Mouse (Mus musculus) erythroblast, embryonic 14.5 days (primary cell): Measurements from ENCODE around the gene Col1a2. TPM values are rescaled to one million over a fixed set of nuclear protein-coding genes. Genes with fewer than 3 reads are reported as not detected.

Source experiments
- H3K27me3 ChIP-seq: 2 replicates; pipeline ENCODE4 v1.6.1; 2012; ENCODE audit warnings: inconsistent platforms; ENCODE audit not compliant: control insufficient read depth
- H3K36me3 ChIP-seq: 2 replicates; pipeline ENCODE4 v1.6.1; 2012; ENCODE audit warnings: mild to moderate bottlenecking, inconsistent platforms; ENCODE audit not compliant: control insufficient read depth
- H3K4me1 ChIP-seq: 2 replicates; pipeline ENCODE4 v1.6.1; 2012; ENCODE audit warnings: inconsistent platforms; ENCODE audit not compliant: control insufficient read depth
- H3K4me3 ChIP-seq: replicated peaks from 2 replicates; pipeline ENCODE3; 2012; ENCODE audit warnings: moderate library complexity, mild to moderate bottlenecking, inconsistent platforms
- H3K9me3 ChIP-seq: 2 replicates; pipeline ENCODE4 v1.6.1; 2012; ENCODE audit warnings: low read length, inconsistent platforms, mixed read lengths; ENCODE audit not compliant: control insufficient read depth
- GATA1 ChIP-seq: IDR thresholded peaks from 2 replicates; pipeline ENCODE4 v1.6.1; 2012; ENCODE audit warnings: low read length, inconsistent platforms, mixed read lengths
- TAL1 ChIP-seq: IDR thresholded peaks from 3 replicates; pipeline ENCODE4 v1.6.1; 2012; ENCODE audit warnings: low read length, inconsistent platforms, mixed read lengths
- polyA plus RNA-seq: library from polyadenylated mRNA; stranded (reverse); fragments of >175 nt; gene quantifications from 2 replicates; pipeline ENCODE4 v1.2.3, GENCODE M21; 2012

Gene Col1a2
- polyA plus RNA-seq, 1 experiment: 0.06 TPM

DNA sequence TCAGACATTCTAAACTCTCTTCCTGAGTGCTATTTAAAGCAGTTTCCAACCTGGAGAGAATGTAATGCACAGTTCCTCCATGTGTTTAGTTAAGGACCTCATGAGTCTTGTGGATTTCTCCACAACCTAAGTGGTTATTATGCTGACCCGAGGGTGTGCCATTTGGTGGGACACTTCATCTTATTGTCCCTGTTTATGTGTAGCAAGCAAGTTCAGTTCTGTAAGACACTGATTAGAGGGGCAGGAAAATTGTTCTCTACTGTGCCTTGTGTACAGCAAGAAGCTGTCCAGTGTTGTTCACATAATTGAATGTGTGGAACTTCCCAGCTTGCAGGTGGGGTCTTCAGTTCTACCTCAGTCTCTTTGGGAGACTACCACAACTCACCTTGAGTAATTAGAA is 15.6 kb upstream of the Col1a2 start:
- Histone ChIP-seq H3K36me3 (no peaks in the 10 kb centered on the region), H3K27me3 (no peaks in the 10 kb centered on the region), H3K9me3 (no peaks in the 10 kb centered on the region), H3K4me3 (no peak overlapping the region), H3K4me1 (no peaks in the 10 kb centered on the region)
- TF ChIP-seq TAL1: no peak
- no peak for TF ChIP-seq GATA1

DNA sequence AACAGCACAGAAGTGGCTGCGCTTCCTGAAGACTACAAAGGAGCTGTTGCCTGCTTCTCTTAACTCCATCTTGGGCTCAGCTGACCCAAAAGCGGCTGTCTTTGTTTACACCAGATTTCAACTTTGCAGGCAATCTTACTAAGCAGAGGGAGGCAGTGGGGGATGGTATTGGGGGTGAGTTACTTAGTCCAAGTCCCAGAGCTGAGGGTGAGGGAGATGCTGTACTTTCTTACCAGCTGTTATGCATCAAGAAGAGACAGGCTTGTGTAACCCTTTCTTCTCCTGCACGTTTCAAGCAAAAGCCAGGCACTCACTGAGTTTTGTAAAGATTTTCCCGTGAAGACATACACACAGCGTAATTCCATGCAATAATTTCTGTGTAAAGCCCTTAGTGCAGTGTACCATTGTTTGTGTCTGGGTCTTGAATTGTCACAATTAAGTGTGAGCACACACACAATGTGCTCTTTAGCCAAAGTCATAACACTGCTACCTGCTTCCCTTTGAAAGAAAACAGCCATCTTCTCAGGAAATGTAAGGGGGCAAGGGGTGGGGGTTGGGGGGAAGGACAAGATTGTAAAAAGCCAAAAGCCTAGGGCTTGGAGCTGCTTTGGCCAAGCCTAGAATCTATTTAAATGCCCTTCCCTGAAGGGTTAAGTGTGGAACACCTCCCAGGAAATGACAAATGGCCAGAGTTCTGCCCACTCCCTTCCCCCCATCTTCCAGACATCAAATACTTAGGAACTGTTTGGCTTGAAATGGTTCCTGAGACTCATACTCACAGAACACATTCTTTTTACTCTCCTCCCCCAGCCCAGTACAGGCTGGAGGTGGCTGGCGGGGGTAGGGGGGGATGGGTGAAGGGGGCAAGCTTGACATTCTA is 15.0 kb upstream of the Col1a2 start:
- Histone ChIP-seq H3K4me3 (no peak overlapping the region), H3K9me3 (no peaks in the 10 kb centered on the region), H3K4me1 (no peaks in the 10 kb centered on the region), H3K36me3 (no peaks in the 10 kb centered on the region), H3K27me3 (no peaks in the 10 kb centered on the region)
- TF ChIP-seq TAL1 (no peak), GATA1 (no peak)

DNA sequence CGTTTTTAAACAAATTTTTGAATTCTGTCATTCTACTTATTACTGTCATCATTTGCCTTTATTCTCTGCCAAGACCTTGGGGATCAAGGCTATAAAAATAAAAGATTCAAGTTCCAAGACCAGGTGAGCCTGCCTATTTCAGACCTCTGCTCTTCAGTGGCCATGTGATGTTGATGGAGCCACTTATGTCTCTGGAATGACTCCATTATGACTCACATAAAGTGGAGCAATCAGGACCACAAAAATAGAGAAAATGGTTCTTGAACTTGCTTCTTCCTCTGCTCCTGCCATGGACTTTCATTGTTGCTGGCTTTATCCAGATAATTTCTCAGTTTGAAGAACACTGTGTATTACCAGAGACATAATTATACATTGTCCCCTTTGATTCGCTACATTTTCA is 10.9 kb upstream of the Col1a2 start:
- no peak overlapping the region for H3K4me3 ChIP-seq
- no peaks in the 10 kb centered on the region for H3K9me3 ChIP-seq
- H3K36me3 ChIP-seq: no peaks in the 10 kb centered on the region
- no peaks in the 10 kb centered on the region for H3K4me1 ChIP-seq
- no peak for TF ChIP-seq GATA1
- no peak for TF ChIP-seq TAL1
- H3K27me3 ChIP-seq: no peaks in the 10 kb centered on the region

DNA sequence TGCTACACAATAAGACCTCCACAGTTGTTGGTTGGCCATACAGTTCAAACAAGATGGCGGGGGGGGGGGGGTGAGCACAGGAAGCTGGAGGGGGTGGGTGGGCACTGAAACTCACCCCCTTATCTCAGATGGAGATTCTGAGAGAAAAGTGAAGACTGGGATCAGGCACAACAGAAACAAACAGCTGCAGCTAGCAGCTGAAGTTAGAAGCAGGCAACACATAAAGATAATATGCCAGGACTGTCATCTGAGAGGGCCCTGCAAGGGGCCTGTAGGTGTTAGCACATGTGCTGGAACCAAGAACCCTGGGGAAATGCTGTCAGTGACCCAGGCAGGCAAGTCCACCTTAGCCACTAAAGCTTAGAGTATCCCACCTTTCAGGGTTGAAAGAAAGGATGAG is 8.2 kb upstream of the Col1a2 start:
- TF ChIP-seq GATA1 (no peak), TAL1 (no peak)
- Histone ChIP-seq H3K9me3 (no peaks in the 10 kb centered on the region), H3K4me3 (no peak overlapping the region), H3K27me3 (no peaks in the 10 kb centered on the region), H3K36me3 (no peaks in the 10 kb centered on the region), H3K4me1 (no peaks in the 10 kb centered on the region)

DNA sequence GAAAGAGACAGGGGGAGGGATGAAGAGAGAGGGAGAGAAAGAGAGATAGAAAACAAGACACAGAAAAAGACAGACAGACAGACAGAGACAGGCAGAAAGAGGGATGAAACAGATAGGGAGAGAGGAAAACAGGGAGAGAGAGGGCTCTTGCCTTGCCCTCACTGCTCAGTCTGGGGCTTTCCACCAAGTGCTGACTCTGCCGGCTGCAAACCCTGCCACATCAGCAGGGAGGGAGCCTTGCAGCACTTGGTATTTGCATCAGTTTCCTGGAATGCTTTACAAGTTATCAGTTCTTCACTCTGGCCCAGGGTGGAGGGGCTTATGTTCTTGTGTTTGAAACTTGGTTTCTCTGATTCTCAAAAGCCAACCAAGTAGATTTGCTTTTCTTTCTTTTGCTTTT is 1.5 kb upstream of the Col1a2 start:
- Histone ChIP-seq H3K4me3 (no peak overlapping the region), H3K4me1 (peaks cover 5% of the 10 kb centered on the region), H3K9me3 (no peaks in the 10 kb centered on the region), H3K27me3 (peaks cover 17% of the 10 kb centered on the region), H3K36me3 (no peaks in the 10 kb centered on the region)
- TF ChIP-seq GATA1 (no peak), TAL1 (no peak)

DNA sequence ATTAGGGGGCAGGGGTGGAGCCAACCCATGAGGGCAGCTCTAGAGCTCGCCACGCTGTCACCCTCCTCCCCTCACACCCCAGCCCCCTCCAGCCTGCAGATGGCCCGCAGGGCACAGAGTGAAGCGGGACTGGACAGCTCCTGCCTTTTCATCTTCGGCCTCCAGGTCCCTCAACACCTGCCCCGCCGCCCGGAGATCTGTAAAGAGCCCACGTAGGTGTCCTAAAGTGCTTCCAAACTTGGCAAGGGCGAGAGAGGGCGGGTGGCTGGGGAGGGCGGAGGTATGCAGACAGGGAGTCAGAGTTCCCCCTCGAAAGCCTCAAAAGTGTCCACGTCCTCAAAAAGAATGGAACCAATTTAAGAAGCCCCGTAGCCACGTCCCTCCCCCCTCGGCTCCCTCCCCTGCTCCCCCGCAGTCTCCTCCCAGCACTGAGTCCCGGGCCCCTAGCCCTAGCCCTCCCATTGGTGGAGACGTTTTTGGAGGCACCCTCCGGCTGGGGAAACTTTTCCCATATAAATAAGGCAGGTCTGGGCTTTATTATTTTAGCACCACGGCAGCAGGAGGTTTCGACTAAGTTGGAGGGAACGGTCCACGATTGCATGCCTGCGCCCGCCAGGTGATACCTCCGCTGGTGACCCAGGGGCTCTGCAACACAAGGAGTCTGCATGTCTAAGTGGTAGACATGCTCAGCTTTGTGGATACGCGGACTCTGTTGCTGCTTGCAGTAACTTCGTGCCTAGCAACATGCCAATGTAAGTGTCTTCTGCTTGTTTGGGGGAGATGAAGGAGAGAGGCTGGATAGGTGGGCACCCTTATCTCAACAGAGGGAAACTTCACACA is 764 bp downstream of the Col1a2 start:
- H3K4me1 ChIP-seq: peaks cover 5% of the 10 kb centered on the region
- TF ChIP-seq TAL1: no peak
- no peak for TF ChIP-seq GATA1
- H3K9me3 ChIP-seq: no peaks in the 10 kb centered on the region
- peaks cover 17% of the 10 kb centered on the region for H3K27me3 ChIP-seq
- no peaks in the 10 kb centered on the region for H3K36me3 ChIP-seq
- H3K4me3 ChIP-seq: no peak overlapping the region

DNA sequence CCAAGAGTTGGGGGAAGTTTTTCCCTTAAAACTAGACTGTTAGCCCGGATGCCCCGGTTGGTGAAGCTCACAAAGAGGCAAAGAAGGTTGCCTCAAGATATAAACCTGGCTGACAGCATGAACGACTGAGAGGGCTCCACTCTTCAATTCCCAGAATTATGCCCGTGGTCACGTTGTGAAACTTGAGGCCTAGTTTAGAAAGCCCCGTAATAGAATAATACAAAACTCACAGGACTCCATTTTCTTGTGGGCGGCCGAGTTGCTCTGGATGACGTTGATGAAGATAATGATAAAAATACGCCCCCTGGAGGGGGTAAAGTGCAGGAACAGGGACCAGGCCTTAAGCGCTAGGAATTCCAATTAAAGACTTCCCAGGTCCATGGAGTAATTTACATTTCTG is 1.5 kb downstream of the Col1a2 start:
- Histone ChIP-seq H3K4me3 (no peak overlapping the region), H3K4me1 (peaks cover 5% of the 10 kb centered on the region), H3K27me3 (peaks cover 17% of the 10 kb centered on the region), H3K36me3 (no peaks in the 10 kb centered on the region), H3K9me3 (no peaks in the 10 kb centered on the region)
- TF ChIP-seq GATA1: no peak
- no peak for TF ChIP-seq TAL1

DNA sequence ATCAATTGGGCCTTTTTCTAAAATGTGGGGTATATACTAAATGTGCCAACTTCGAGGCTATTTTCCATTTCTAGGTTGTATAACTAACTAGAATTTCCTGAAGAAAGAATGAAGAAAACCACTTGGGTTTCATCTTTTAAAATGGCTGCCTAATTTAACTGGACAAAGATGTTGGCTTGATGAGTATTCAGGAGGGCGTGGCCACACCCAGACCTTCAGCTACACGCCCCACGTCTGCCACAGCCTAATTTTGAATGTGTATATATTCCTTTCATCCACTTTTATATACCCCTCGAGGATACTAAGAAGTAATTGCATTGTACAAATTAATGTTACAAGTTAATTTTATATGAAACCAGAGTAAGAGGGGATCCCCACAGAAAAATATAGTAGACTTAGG is 2.2 kb downstream of the Col1a2 start:
- no peak overlapping the region for H3K4me3 ChIP-seq
- no peaks in the 10 kb centered on the region for H3K36me3 ChIP-seq
- peaks cover 17% of the 10 kb centered on the region for H3K27me3 ChIP-seq
- H3K4me1 ChIP-seq: peaks cover 5% of the 10 kb centered on the region
- no peaks in the 10 kb centered on the region for H3K9me3 ChIP-seq
- TF ChIP-seq TAL1 (no peak), GATA1 (no peak)

DNA sequence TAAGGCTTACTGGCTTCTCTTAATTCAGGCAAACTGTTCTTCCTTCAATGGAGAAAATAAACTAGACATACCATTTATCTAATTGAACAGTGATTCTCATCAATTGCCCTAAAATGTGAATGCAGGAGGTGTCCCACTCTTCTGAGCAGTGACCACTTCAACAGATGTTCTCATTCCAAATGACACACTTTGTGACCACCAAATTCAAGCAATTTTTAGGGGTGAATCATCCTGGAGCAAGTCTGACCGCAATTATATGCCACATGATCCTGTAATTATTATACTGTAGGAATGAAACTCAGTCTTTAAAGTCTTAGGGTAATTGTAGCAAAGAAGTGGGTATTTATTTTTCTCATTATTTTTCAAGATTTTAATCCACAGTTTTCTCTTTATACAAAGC is 2.7 kb downstream of the Col1a2 start:
- H3K9me3 ChIP-seq: no peaks in the 10 kb centered on the region
- H3K4me3 ChIP-seq: no peak overlapping the region
- H3K27me3 ChIP-seq: peaks cover 17% of the 10 kb centered on the region
- H3K4me1 ChIP-seq: peaks cover 5% of the 10 kb centered on the region
- H3K36me3 ChIP-seq: no peaks in the 10 kb centered on the region
- no peak for TF ChIP-seq GATA1
- no peak for TF ChIP-seq TAL1
